Mouse (Mus musculus) MEL (cell line): Measurements from ENCODE around the gene Gm45337. TPM values are rescaled to one million over a fixed set of nuclear protein-coding genes. Genes with fewer than 3 reads are reported as not detected.

Experiments
- DNase-seq: peaks from one replicate; pipeline ENCODE4 v3.0.0; 2011; ENCODE audit warnings: low read depth, low spot score
- H3K27ac ChIP-seq: 2 replicates; pipeline ENCODE4 v1.5.1; 2012; ENCODE audit warnings: low read depth, mild to moderate bottlenecking, control low read depth, low read length, moderate library complexity; ENCODE audit not compliant: control insufficient read depth
- H3K27me3 ChIP-seq, 2 experiments: fragments of 150-350 bp in 1 of 2; sonication (generic) in 1 of 2; 2 replicates each; pipeline ENCODE4 v1.6.1; 2012; ENCODE audit warnings: low read length in 2 of 2, mild to moderate bottlenecking in 2 of 2, improper control_type of control experiment in 1 of 2, moderate library complexity in 1 of 2; ENCODE audit not compliant: insufficient read depth in 2 of 2, control insufficient read depth in 1 of 2
- H3K36me3 ChIP-seq, 2 experiments: 2 replicates each; pipeline ENCODE4 v1.6.1; 2012 to 2014; ENCODE audit warnings: low read length in 2 of 2, improper control_type of control experiment in 1 of 2, inconsistent platforms in 1 of 2, mild to moderate bottlenecking in 1 of 2; ENCODE audit not compliant: insufficient read depth in 2 of 2, control insufficient read depth in 1 of 2
- H3K4me1 ChIP-seq, 2 experiments: fragments of 150-350 bp in 1 of 2; sonication (generic) in 1 of 2; 2 replicates each; pipeline ENCODE4 v1.6.1; 2012; ENCODE audit warnings: low read length in 2 of 2, improper control_type of control experiment in 1 of 2, mild to moderate bottlenecking in 1 of 2; ENCODE audit not compliant: insufficient read depth in 2 of 2, control insufficient read depth in 1 of 2
- H3K4me3 ChIP-seq, 2 experiments: fragments of 150-350 bp in 1 of 2; sonication (generic) in 1 of 2; 2 replicates each; pipeline ENCODE4 v1.5.1; 2012; ENCODE audit warnings: low read depth in 2 of 2, low read length in 2 of 2, mild to moderate bottlenecking in 2 of 2, moderate library complexity in 2 of 2, control low read depth in 1 of 2, improper control_type of control experiment in 1 of 2; ENCODE audit not compliant: control insufficient read depth in 1 of 2, insufficient read depth in 1 of 2
- H3K79me2 ChIP-seq: 2 replicates; pipeline ENCODE4 v1.6.1; 2012; ENCODE audit warnings: mild to moderate bottlenecking, low read length, moderate library complexity; ENCODE audit not compliant: control insufficient read depth, poor library complexity, insufficient read depth
- H3K9ac ChIP-seq: 2 replicates; pipeline ENCODE4 v1.6.1; 2012; ENCODE audit warnings: low read depth, mild to moderate bottlenecking, control low read depth, low read length, moderate library complexity; ENCODE audit not compliant: control insufficient read depth, poor library complexity, severe bottlenecking
- H3K9me3 ChIP-seq: fragments of 150-350 bp; sonication (generic); replicated peaks from 2 replicates; pipeline ENCODE4 v1.6.1; 2012; ENCODE audit warnings: mild to moderate bottlenecking, low read length, improper control_type of control experiment, moderate library complexity; ENCODE audit not compliant: insufficient read depth
- CHD1 ChIP-seq: IDR thresholded peaks from 2 replicates; pipeline ENCODE4 v1.6.1; 2012; ENCODE audit warnings: low read depth, mild to moderate bottlenecking, inconsistent platforms, low read length, improper control_type of control experiment
- CTCF ChIP-seq, 3 experiments: IDR thresholded peaks in 2 of 3; conservative IDR thresholded peaks in 1 of 3; 2 replicates each; pipeline ENCODE4 v1.5.1; 2011 to 2012; ENCODE audit warnings: low read length in 3 of 3, low read depth in 2 of 3, mild to moderate bottlenecking in 2 of 3, improper control_type of control experiment in 1 of 3, inconsistent platforms in 1 of 3, mixed read lengths in 1 of 3, moderate library complexity in 1 of 3; ENCODE audit not compliant: control insufficient read depth in 1 of 3, insufficient read depth in 1 of 3, poor library complexity in 1 of 3, severe bottlenecking in 1 of 3
- ELF1 ChIP-seq: IDR thresholded peaks from 2 replicates; pipeline ENCODE4 v1.6.1; 2014; ENCODE audit warnings: low read depth, mild to moderate bottlenecking, inconsistent platforms, low read length, improper control_type of control experiment, moderate library complexity
- GABPA ChIP-seq: IDR thresholded peaks from 2 replicates; pipeline ENCODE4 v1.6.1; 2012; ENCODE audit warnings: low read depth, mild to moderate bottlenecking, inconsistent platforms, low read length, improper control_type of control experiment, moderate library complexity
- MAFK ChIP-seq: IDR thresholded peaks from 2 replicates; pipeline ENCODE4 v1.6.1; 2011; ENCODE audit warnings: low read depth, mild to moderate bottlenecking, low read length, improper control_type of control experiment, borderline replicate concordance
- MAX ChIP-seq: IDR thresholded peaks from 2 replicates; pipeline ENCODE4 v1.6.1; 2011; ENCODE audit warnings: low read length, improper control_type of control experiment
- MAZ ChIP-seq: IDR thresholded peaks from 2 replicates; pipeline ENCODE4 v1.6.1; 2012; ENCODE audit warnings: low read depth, mild to moderate bottlenecking, inconsistent platforms, low read length, improper control_type of control experiment
- MYB ChIP-seq: IDR thresholded peaks from 2 replicates; pipeline ENCODE4 v1.6.1; 2011; ENCODE audit warnings: mild to moderate bottlenecking, low read depth, low read length, improper control_type of control experiment
- MYC ChIP-seq: IDR thresholded peaks from 2 replicates; pipeline ENCODE4 v1.6.1; 2011; ENCODE audit warnings: low read depth, mild to moderate bottlenecking, low read length, improper control_type of control experiment, moderate library complexity
- NELFE ChIP-seq: IDR thresholded peaks from 2 replicates; pipeline ENCODE4 v1.6.1; 2011; ENCODE audit warnings: low read depth, low read length, improper control_type of control experiment
- NRF1 ChIP-seq: IDR thresholded peaks from 2 replicates; pipeline ENCODE4 v1.6.1; 2014; ENCODE audit warnings: low read depth, mild to moderate bottlenecking, inconsistent platforms, low read length, improper control_type of control experiment, moderate library complexity; ENCODE audit not compliant: poor library complexity, insufficient read depth, severe bottlenecking
- RAD21 ChIP-seq: IDR thresholded peaks from 2 replicates; pipeline ENCODE4 v1.6.1; 2011; ENCODE audit warnings: mild to moderate bottlenecking, low read depth, low read length, improper control_type of control experiment
- SMC3 ChIP-seq: IDR thresholded peaks from 2 replicates; pipeline ENCODE4 v1.6.1; 2011; ENCODE audit warnings: low read depth, low read length, improper control_type of control experiment
- TAL1 ChIP-seq: IDR thresholded peaks from 2 replicates; pipeline ENCODE4 v1.6.1; 2012; ENCODE audit warnings: mild to moderate bottlenecking, inconsistent platforms, low read length, moderate library complexity, mixed read lengths
- ZC3H11A ChIP-seq: IDR thresholded peaks from 2 replicates; pipeline ENCODE4 v1.6.1; 2012; ENCODE audit warnings: low read depth, mild to moderate bottlenecking, inconsistent platforms, low read length, improper control_type of control experiment
- ZNF384 ChIP-seq: IDR thresholded peaks from 2 replicates; pipeline ENCODE4 v1.6.1; 2012; ENCODE audit warnings: low read depth, mild to moderate bottlenecking, inconsistent platforms, low read length, improper control_type of control experiment
- polyA plus RNA-seq, 2 experiments: library from polyadenylated mRNA; stranded (reverse) in 1 of 2; unstranded in 1 of 2; fragments of >175 nt in 1 of 2; fragments of >200 nt in 1 of 2; gene quantifications; 2 replicates each; pipeline versions ENCODE4 v1.2.1 to v1.2.4; 2012; ENCODE audit warnings: low replicate concordance in 2 of 2, low read depth in 1 of 2; ENCODE audit not compliant: insufficient read length in 2 of 2, insufficient read depth in 1 of 2, missing spikeins in 1 of 2
- total RNA-seq: library from RNA; depleted of rRNA; stranded (reverse); fragments of 300-350 nt; gene quantifications from 2 replicates; pipeline ENCODE4 v1.2.3, GENCODE M21; 2012

Gm45337 gene
- total and polyA plus RNA-seq, 3 experiments = not detected

DNA sequence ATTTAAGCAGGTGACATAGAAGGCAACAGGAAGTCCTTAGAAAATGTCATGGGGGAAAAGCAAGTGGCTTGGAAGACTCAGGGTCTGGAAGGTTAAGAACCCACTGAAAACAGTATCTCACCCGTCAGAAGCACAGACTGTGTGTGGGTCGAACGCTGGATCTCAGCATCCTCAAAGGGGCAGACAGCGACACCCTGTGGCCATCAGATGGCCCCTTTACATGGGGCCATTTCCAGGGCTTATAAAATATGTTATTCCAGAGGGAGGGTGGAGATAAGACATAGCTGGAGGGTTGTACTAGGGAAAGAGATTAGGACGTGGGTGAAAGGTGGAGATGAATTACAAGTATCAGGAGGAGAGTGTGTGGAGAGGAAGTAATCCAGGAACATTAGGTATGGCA lies 24.8 kb downstream of the Gm45337 start:
- Histone ChIP-seq H3K79me2 (no peaks in the 10 kb centered on the region), H3K9ac (no peak overlapping the region), H3K9me3 (no peaks in the 10 kb centered on the region), H3K27ac (no peak overlapping the region), H3K4me3 (no peak overlapping the region), H3K27me3 (peaks cover 4% of the 10 kb centered on the region in 2 experiments), H3K4me1 (no peaks in the 10 kb centered on the region), H3K36me3 (no peaks in the 10 kb centered on the region)
- TF ChIP-seq ZC3H11A (peak; percentile 38), CTCF (IDR thresholded peaks at IDR 0.05 in 2 of 3, conservative IDR thresholded peaks at IDR 0.05 in 1 of 3; ENCODE audit: control insufficient read depth in 1 of 3, insufficient read depth in 1 of 3, low read depth in 2 of 3, low read length in 3 of 3, poor library complexity in 1 of 3, severe bottlenecking in 1 of 3) (peak; percentile 66 to 82 (median 73)), NELFE (no peak), ZNF384 (no peak), MAFK (no peak), RAD21 (peak; percentile 69), SMC3 (peak; percentile 67), MAZ (no peak), NRF1 (no peak)
- DNase-seq = peak; percentile 39

DNA sequence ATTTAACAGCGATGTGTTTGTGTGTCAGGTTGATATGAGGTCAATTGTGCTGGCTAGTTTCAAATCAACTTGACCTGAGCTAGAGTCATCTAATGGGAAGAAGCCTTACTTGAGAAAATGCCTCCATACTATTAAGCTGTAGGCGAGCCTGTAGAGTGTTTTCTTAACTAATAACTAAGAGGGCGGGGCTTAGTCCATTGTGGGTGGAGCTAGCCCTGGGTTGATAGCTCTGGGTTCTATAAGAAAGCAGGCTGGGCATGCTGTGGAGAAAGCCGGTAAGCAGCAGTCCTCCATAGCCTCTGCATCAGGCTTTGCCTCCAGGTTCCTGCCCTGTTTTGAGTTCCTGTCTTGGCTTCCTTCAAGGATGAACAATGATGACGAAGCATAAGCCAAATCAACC lies 39.7 kb downstream of the Gm45337 start:
- H3K9me3 ChIP-seq = no peaks in the 10 kb centered on the region
- H3K4me3 ChIP-seq = no peak overlapping the region
- peaks cover 16 to 21% of the 10 kb centered on the region in 2 experiments for H3K27me3 ChIP-seq
- no peaks in the 10 kb centered on the region for H3K79me2 ChIP-seq
- TF ChIP-seq MYC = no peak
- TF ChIP-seq GABPA = no peak
- no peak for TF ChIP-seq TAL1
- TF ChIP-seq MAFK = no peak
- TF ChIP-seq CHD1 = no peak
- no peak for TF ChIP-seq ELF1
- no peak for TF ChIP-seq NRF1
- DNase-seq = no peak
- no peaks in the 10 kb centered on the region for H3K4me1 ChIP-seq
- H3K9ac ChIP-seq = no peak overlapping the region
- H3K27ac ChIP-seq = no peak overlapping the region
- H3K36me3 ChIP-seq = no peaks in the 10 kb centered on the region

DNA sequence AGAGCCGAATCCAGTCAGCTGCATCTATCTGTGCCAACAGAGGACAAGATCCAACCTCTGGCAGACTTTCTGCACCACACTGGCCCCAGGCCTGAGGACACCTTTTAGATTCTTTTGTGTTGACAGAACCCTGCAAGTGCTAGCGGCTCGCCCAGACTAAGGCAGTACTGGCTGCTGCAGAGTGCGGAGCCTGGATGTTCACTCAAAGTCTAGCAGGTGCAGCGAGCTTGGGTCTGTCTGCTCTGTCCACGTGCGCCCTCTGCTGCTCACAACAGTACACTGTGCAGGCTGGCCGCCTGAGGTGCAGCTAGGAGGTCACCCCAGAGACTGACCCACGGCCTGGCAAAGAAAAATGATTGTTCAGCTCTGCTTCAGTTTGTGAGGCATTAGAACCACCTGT lies 46.6 kb downstream of the Gm45337 start:
- H3K9me3 ChIP-seq = no peaks in the 10 kb centered on the region
- H3K36me3 ChIP-seq = no peaks in the 10 kb centered on the region; a peak in 1 of 4 replicates
- no peaks in the 10 kb centered on the region for H3K79me2 ChIP-seq
- TF ChIP-seq MYB (no peak), NRF1 (no peak), CTCF (IDR thresholded peaks at IDR 0.05 in 2 of 3, conservative IDR thresholded peaks at IDR 0.05 in 1 of 3; ENCODE audit: control insufficient read depth in 1 of 3, insufficient read depth in 1 of 3, low read depth in 2 of 3, low read length in 3 of 3, poor library complexity in 1 of 3, severe bottlenecking in 1 of 3) (peak; percentile 74 to 97 (median 86)), SMC3 (peak; percentile 89), CHD1 (no peak), ZC3H11A (peak; percentile 74), RAD21 (peak; percentile 84), MAX (0 out of 2 replicates have a peak, but pooled peaks have one; percentile 57)
- no peak overlapping the region for H3K27ac ChIP-seq
- peak; percentile 73 for DNase-seq
- no peak overlapping the region for H3K9ac ChIP-seq
- peaks cover 22% of the 10 kb centered on the region in 2 experiments for H3K27me3 ChIP-seq
- peaks cover 0 to 3% of the 10 kb centered on the region in 2 experiments; a peak in 1 of 4 replicates for H3K4me1 ChIP-seq
- no peak overlapping the region for H3K4me3 ChIP-seq
